Mouse (Mus musculus): ENCODE measurements around the gene Cck. TPM values are rescaled to one million over a fixed set of nuclear protein-coding genes. Genes with fewer than 3 reads are reported as not detected.
A peak's percentile ranks its signal among the peaks of the same experiment; 100 is the strongest.

The Cck gene
- polyA plus RNA-seq (2016; fragmentation: Nextera tagmentation; extraction: Ambion mirVana), result 6.0 and 7.2 TPM in 2 replicates

DNA sequence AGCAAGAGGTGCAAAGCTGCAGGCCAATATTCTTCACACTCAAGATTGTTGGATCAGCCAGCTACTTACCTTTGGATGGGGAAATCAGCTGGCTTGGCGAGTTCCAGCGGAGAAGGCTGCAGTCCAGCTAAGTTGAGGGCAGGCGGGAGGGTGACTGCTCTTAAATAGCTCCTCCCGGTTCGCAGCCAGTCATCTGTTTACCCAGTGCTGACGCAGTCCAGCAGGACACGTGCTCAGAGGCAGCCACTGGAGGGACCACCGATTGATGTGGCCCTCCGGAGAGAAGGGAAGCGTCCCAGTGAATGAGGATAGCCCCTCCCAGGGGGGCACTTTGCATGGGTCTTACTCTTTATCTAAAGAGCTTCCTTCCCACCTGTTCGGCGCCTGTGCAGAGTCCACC, at the start of gene Cck:
Gene Cck, minus strand, starts transcription at position 166 of the 400 bp plus-strand sequence.
- H3K27me3 ChIP-seq (ENCODE audit: low read depth, poor library complexity, severe bottlenecking), result peaks cover 65% of the 10 kb centered on the region

GRCm38 (mm10) chr9:121541530-121541929, 46.0 kb upstream of the Cck start:
- H3K9me3 ChIP-seq (replicated peaks), result no peaks in the 10 kb centered on the region; the same call in 1 of the 2 replicates
- H3K36me3 ChIP-seq, result no peaks in the 10 kb centered on the region
- no peaks in the 10 kb centered on the region for H3K27me3 ChIP-seq (ENCODE audit: low read depth, poor library complexity, severe bottlenecking)
- no peak overlapping the region for H3K4me3 ChIP-seq
- peak overlapping the region; percentile 75 for H3K27ac ChIP-seq (replicated peaks)
- DNase-seq (ENCODE audit: low spot score), result no peak
- H3K4me1 ChIP-seq, result no peaks in the 10 kb centered on the region

More for the DNA sequence above, at the start of gene Cck:
- peak within 1 kb of the TSS; percentile 52 for H3K4me3 ChIP-seq
- H3K9me3 ChIP-seq (replicated peaks), result no peaks in the 10 kb centered on the region
- 3% methylated on average over 12 of the region's 12 CpGs for WGBS
- H3K4me1 ChIP-seq, result peaks cover 32% of the 10 kb centered on the region
- H3K27ac ChIP-seq (replicated peaks), result no peak within 1 kb of the TSS
- DNase-seq (ENCODE audit: low spot score), result peak; percentile 36
- no peaks in the 10 kb centered on the region for H3K36me3 ChIP-seq

DNA sequence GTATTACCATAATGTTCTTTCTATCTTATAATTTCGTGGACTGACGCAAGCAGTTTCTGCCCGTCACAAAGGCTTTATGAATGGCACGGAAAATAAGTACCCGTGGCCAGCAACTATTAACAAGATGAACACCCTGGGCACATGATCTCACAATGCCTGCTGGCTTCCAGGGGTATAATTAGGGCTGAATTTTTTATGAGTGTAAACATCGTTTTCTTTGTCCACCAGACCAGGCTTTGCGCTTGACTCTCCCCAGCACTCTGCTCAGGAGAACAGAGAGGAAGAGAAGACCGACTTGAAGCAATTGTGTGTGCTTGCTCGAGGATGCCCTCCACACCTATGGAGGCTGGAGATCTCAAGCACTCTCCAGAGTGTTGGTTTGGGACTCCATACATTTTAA, 37.1 kb upstream of the Cck start:
- Histone ChIP-seq H3K27ac (replicated peaks) (no peak overlapping the region), H3K4me1 (peaks cover 5% of the 10 kb centered on the region; the same call in 1 of the 2 replicates), H3K36me3 (no peaks in the 10 kb centered on the region), H3K9me3 (replicated peaks) (no peaks in the 10 kb centered on the region; the same call in 1 of the 2 replicates), H3K4me3 (no peak overlapping the region), H3K27me3 (ENCODE audit: low read depth, poor library complexity, severe bottlenecking) (no peaks in the 10 kb centered on the region)
- DNase-seq (ENCODE audit: low spot score), result no peak
- WGBS, result 92% methylated on average over 9 of the region's 9 CpGs

GRCm38 (mm10) chr9:121528605-121529357, 33.3 kb upstream of the Cck start:
- no peaks in the 10 kb centered on the region; the same call in 1 of the 2 replicates for H3K9me3 ChIP-seq (replicated peaks)
- H3K36me3 ChIP-seq, result no peaks in the 10 kb centered on the region
- H3K27me3 ChIP-seq (ENCODE audit: low read depth, poor library complexity, severe bottlenecking), result no peaks in the 10 kb centered on the region
- no peak for DNase-seq (ENCODE audit: low spot score)
- H3K4me3 ChIP-seq, result no peak overlapping the region
- peaks cover 5% of the 10 kb centered on the region; the same call in 1 of the 2 replicates for H3K4me1 ChIP-seq
- H3K27ac ChIP-seq (replicated peaks), result no peak overlapping the region
- 78% methylated on average over 8 of the region's 8 CpGs for WGBS

GRCm38 (mm10) chr9:121526171-121526570, 30.7 kb upstream of the Cck start:
- Histone ChIP-seq H3K36me3 (no peaks in the 10 kb centered on the region), H3K4me3 (no peak overlapping the region), H3K9me3 (replicated peaks) (no peaks in the 10 kb centered on the region; the same call in 1 of the 2 replicates), H3K27me3 (ENCODE audit: low read depth, poor library complexity, severe bottlenecking) (no peaks in the 10 kb centered on the region), H3K4me1 (peaks cover 5% of the 10 kb centered on the region; the same call in 1 of the 2 replicates), H3K27ac (replicated peaks) (no peak overlapping the region)
- WGBS, result 84% methylated on average over 6 of the region's 6 CpGs
- no peak for DNase-seq (ENCODE audit: low spot score)

GRCm38 (mm10) chr9:121520047-121520446, 24.6 kb upstream of the Cck start:
- Histone ChIP-seq H3K27me3 (ENCODE audit: low read depth, poor library complexity, severe bottlenecking) (no peaks in the 10 kb centered on the region), H3K36me3 (no peaks in the 10 kb centered on the region), H3K4me1 (peaks cover 4% of the 10 kb centered on the region), H3K4me3 (no peak overlapping the region), H3K9me3 (replicated peaks) (no peaks in the 10 kb centered on the region), H3K27ac (replicated peaks) (no peak overlapping the region)
- DNase-seq (ENCODE audit: low spot score), result no peak
- WGBS, result 84% methylated on average over 5 of the region's 5 CpGs

DNA sequence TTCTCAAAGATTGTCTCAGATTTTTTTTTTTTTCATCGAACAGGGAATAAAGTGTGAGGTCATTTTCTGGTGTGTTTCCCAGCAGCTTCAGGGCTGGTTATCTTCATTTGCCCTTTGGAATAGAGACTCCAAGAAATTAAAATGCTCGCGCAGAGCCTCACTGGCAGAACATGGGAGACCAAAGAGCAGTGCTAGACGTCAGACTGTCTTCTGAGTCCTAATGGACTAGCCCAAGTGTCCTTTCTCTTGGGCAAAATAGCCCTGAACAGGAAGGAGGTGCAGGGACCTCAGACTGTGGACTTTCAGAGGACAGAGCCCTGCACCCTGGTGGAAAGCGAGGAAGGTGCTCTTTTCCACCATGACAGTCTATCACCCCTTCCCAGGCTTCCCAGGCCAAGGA, 19.0 kb upstream of the Cck start:
- no peaks in the 10 kb centered on the region for H3K27me3 ChIP-seq (ENCODE audit: low read depth, poor library complexity, severe bottlenecking)
- H3K27ac ChIP-seq (replicated peaks), result no peak overlapping the region; the same call in 1 of the 2 replicates
- no peaks in the 10 kb centered on the region for H3K9me3 ChIP-seq (replicated peaks)
- H3K4me3 ChIP-seq, result no peak overlapping the region
- peaks cover 7% of the 10 kb centered on the region for H3K4me1 ChIP-seq
- no peaks in the 10 kb centered on the region for H3K36me3 ChIP-seq
- no peak for DNase-seq (ENCODE audit: low spot score)
- 81% methylated on average over 5 of the region's 5 CpGs for WGBS

- Histone ChIP-seq H3K4me3 (no peak overlapping the region), H3K9me3 (replicated peaks) (no peaks in the 10 kb centered on the region), H3K27ac (replicated peaks) (no peak overlapping the region), H3K27me3 (ENCODE audit: low read depth, poor library complexity, severe bottlenecking) (no peaks in the 10 kb centered on the region), H3K36me3 (no peaks in the 10 kb centered on the region), H3K4me1 (peaks cover 7% of the 10 kb centered on the region)
- no peak for DNase-seq (ENCODE audit: low spot score)
- 89% methylated on average over 4 of the region's 4 CpGs for WGBS
These were observed 16.4 kb upstream of the Cck start for GRCm38 (mm10) chr9:121511911-121512310.

DNA sequence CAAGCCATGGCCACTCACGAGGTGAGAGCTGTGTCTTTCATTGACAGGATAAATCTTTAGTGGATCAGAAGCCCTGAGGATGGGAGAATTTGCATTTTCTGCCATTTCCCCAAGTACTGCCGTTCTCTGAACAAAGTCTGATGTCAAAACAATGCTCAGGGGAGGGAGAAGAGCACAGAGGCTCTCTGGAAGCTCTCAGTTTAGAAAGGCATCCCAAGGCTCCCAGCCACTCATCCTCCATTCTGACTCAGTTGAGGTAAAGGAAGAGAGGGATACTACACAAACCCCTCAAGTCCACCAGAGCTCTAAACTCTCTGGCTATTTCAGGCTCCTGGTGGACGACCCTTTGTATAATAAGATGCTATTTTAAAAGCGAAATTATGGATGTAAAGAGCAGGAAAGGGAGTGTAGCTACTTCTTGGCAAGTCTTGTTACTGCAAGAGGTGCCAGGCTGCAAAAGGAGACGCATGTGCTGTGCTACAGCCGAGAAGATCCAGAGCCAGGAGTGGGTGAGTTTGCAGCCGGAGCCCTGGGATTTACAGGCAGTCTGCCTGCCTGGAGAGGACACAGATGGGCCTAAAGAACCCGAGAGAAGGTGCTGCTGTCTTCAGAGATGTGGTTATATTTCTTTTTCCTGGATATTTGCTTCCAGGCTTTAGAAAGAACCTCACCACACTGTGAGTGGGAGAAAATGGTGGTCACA, 11.1 kb upstream of the Cck start:
- no peaks in the 10 kb centered on the region for H3K27me3 ChIP-seq (ENCODE audit: low read depth, poor library complexity, severe bottlenecking)
- no peak overlapping the region for H3K4me3 ChIP-seq
- H3K36me3 ChIP-seq, result no peaks in the 10 kb centered on the region
- WGBS, result 73% methylated on average over 8 of the region's 8 CpGs
- H3K27ac ChIP-seq (replicated peaks), result no peak overlapping the region
- H3K9me3 ChIP-seq (replicated peaks), result no peaks in the 10 kb centered on the region
- DNase-seq (ENCODE audit: low spot score), result no peak
- H3K4me1 ChIP-seq, result no peaks in the 10 kb centered on the region

GRCm38 (mm10) chr9:121505346-121505745, 9.9 kb upstream of the Cck start:
- Histone ChIP-seq H3K27ac (replicated peaks) (no peak overlapping the region), H3K4me3 (no peak overlapping the region), H3K9me3 (replicated peaks) (no peaks in the 10 kb centered on the region), H3K4me1 (no peaks in the 10 kb centered on the region), H3K27me3 (ENCODE audit: low read depth, poor library complexity, severe bottlenecking) (no peaks in the 10 kb centered on the region), H3K36me3 (no peaks in the 10 kb centered on the region)
- WGBS, result 89% methylated on average over 8 of the region's 8 CpGs
- no peak for DNase-seq (ENCODE audit: low spot score)

DNA sequence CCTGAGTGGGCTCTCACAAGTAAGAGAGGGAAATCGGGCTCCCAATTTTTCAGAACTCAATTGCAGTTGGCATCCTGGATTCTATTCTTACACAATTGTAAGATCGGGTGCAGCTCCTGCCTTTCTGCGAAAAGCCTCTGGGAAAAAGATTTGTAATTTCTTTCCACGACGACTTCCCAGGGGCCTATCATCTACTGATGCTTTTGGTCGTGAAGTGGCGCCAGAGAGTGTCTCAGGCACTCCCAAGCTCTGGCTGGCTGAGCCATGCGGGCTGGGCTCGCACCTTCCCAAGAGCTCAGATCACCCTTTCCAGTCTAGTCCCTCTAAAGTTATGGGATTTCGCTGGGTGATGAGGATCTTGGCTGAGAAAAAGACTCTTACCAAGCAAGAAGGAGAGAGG, 608 bp upstream of the Cck start:
- DNase-seq (ENCODE audit: low spot score), result no peak
- H3K4me3 ChIP-seq, result no peak overlapping the region
- 28% methylated on average over 10 of the region's 10 CpGs for WGBS
- H3K27me3 ChIP-seq (ENCODE audit: low read depth, poor library complexity, severe bottlenecking), result peaks cover 65% of the 10 kb centered on the region
- H3K4me1 ChIP-seq, result peaks cover 32% of the 10 kb centered on the region
- H3K36me3 ChIP-seq, result no peaks in the 10 kb centered on the region
- no peak overlapping the region for H3K27ac ChIP-seq (replicated peaks)
- no peaks in the 10 kb centered on the region for H3K9me3 ChIP-seq (replicated peaks)

GRCm38 (mm10) chr9:121494006-121494767, 1.3 kb downstream of the Cck start:
- peak; percentile 46 for DNase-seq (ENCODE audit: low spot score)
- H3K27ac ChIP-seq (replicated peaks), result no peak overlapping the region; the same call in 1 of the 2 replicates
- no peaks in the 10 kb centered on the region for H3K9me3 ChIP-seq (replicated peaks)
- 3% methylated on average over 48 of the region's 48 CpGs for WGBS
- no peaks in the 10 kb centered on the region for H3K36me3 ChIP-seq
- peak overlapping the region; percentile 52 for H3K4me3 ChIP-seq
- peaks cover 32% of the 10 kb centered on the region for H3K4me1 ChIP-seq
- H3K27me3 ChIP-seq (ENCODE audit: low read depth, poor library complexity, severe bottlenecking), result peaks cover 65% of the 10 kb centered on the region

All from midbrain, embryonic 10.5 days (tissue).